In the genomic region with DNA sequence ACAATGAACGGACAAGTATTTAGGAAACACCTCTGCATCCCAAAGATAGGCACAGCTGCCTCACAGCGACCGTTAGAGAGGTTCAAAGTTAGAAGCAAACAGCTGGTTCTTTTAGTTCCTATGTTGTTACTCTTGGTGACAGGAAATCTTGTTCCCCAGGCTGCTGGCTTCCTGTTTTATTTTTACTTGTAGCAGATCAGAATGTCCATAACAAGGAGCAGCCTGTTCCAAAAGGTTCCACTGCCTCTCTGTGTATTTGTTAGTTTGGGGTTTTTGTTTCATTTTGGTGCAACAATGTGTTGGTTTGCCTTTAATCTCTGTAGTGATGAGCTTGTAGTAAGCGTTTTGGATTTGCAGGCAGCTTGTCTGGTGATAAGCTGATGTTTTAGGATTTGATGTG, we compare ENCODE assay signal across 8 mouse cellular contexts. TPM values are rescaled to one million over a fixed set of nuclear protein-coding genes. Genes with fewer than 3 reads are reported as not detected.
DNase-seq lines count a peak whose midpoint lies in the region; ATAC-seq and TF ChIP-seq lines count a peak whose summit lies in the region.

No protein-coding gene starts in this region.

- WGBS in lung, embryonic 14.5 days: 27% methylated on average over 4 of the region's 4 CpGs
- 30% methylated on average over 4 of the region's 4 CpGs for WGBS in liver, embryonic 11.5 days
- 84% methylated on average over 4 of the region's 4 CpGs for WGBS in forebrain, embryonic 13.5 days

- no peaks in the 10 kb centered on the region for H3K27me3 ChIP-seq in lung, embryonic 14.5 days (ENCODE audit: insufficient read depth, low read length)
- H3K27me3 ChIP-seq in liver, embryonic 11.5 days (replicated peaks; ENCODE audit: control insufficient read depth, insufficient read depth, low read length): no peaks in the 10 kb centered on the region
- H3K27me3 ChIP-seq in forebrain, embryonic 13.5 days: no peaks in the 10 kb centered on the region

- H3K4me2 ChIP-seq in lung, embryonic 14.5 days: peak overlapping the region; percentile 25; the same call in 1 of the 2 replicates
- H3K4me2 ChIP-seq in liver, embryonic 11.5 days: peak overlapping the region; percentile 1; the same call in 1 of the 2 replicates
- no peak overlapping the region for H3K4me2 ChIP-seq in forebrain, embryonic 13.5 days

- no peak for ATAC-seq in lung, embryonic 14.5 days (ENCODE audit: insufficient read depth)
- no peak for ATAC-seq in liver, embryonic 11.5 days (replicated peaks; ENCODE audit: low FRiP score)
- no peak for ATAC-seq in forebrain, embryonic 13.5 days

- H3K9ac ChIP-seq in lung, embryonic 14.5 days: no peak overlapping the region
- H3K9ac ChIP-seq in liver, embryonic 11.5 days (ENCODE audit: low read depth, low read length): peak overlapping the region; percentile 14; the same call in 1 of the 2 replicates
- no peak overlapping the region for H3K9ac ChIP-seq in forebrain, embryonic 13.5 days

- TF ChIP-seq POLR2A in cortical plate, adult 2 months (IDR thresholded peaks at IDR 0.05; ENCODE audit: extremely low read depth, insufficient read depth, low read length): no peak

- DNase-seq in lung, embryonic 14.5 days: peak; percentile 75
- no peak for DNase-seq in lung, postnatal 4 days
- no peak for DNase-seq in liver, embryonic 11.5 days (ENCODE audit: low spot score)
- peak; percentile 68 for DNase-seq in testis, postnatal 14 days (ENCODE audit: low spot score)
- DNase-seq in cerebellum, postnatal 4 days (ENCODE audit: low spot score in 2 of 2): no peak
- DNase-seq in right cerebral cortex, postnatal 10 days (ENCODE audit: low spot score in 2 of 2): no peak

- H3K9me3 ChIP-seq in lung, embryonic 14.5 days (ENCODE audit: low read depth, low read length): no peaks in the 10 kb centered on the region
- H3K9me3 ChIP-seq in liver, embryonic 11.5 days (ENCODE audit: control insufficient read depth, low read length): no peaks in the 10 kb centered on the region
- H3K9me3 ChIP-seq in forebrain, embryonic 13.5 days (replicated peaks): no peaks in the 10 kb centered on the region

- peak overlapping the region; percentile 47; the same call in 1 of the 2 replicates for H3K27ac ChIP-seq in lung, embryonic 14.5 days (ENCODE audit: low read depth)
- H3K27ac ChIP-seq in cortical plate, adult 2 months (ENCODE audit: insufficient read depth, low read length): peak overlapping the region; percentile 77
- peak overlapping the region; percentile 19 for H3K27ac ChIP-seq in liver, embryonic 11.5 days (ENCODE audit: low read depth, low read length)
- no peak overlapping the region for H3K27ac ChIP-seq in forebrain, embryonic 13.5 days

- H3K4me1 ChIP-seq in lung, embryonic 14.5 days (ENCODE audit: insufficient read depth): peaks cover 15% of the 10 kb centered on the region
- peaks cover 10% of the 10 kb centered on the region for H3K4me1 ChIP-seq in cortical plate, adult 2 months (ENCODE audit: control insufficient read depth, insufficient read depth, low read length)
- H3K4me1 ChIP-seq in liver, embryonic 11.5 days (replicated peaks; ENCODE audit: control insufficient read depth, insufficient read depth, low read length): peaks cover 52% of the 10 kb centered on the region
- H3K4me1 ChIP-seq in forebrain, embryonic 13.5 days: peaks cover 39% of the 10 kb centered on the region

- H3K36me3 ChIP-seq in lung, embryonic 14.5 days (ENCODE audit: insufficient read depth): peaks cover 28% of the 10 kb centered on the region
- peaks cover 11% of the 10 kb centered on the region for H3K36me3 ChIP-seq in liver, embryonic 11.5 days (ENCODE audit: control insufficient read depth, insufficient read depth, low read length)
- H3K36me3 ChIP-seq in forebrain, embryonic 13.5 days (ENCODE audit: poor library complexity, severe bottlenecking): peaks cover 16% of the 10 kb centered on the region

- H3K4me3 ChIP-seq in lung, embryonic 14.5 days (ENCODE audit: low read depth, low read length): no peak overlapping the region
- H3K4me3 ChIP-seq in cortical plate, adult 2 months (ENCODE audit: insufficient read depth, low read length): no peak overlapping the region
- H3K4me3 ChIP-seq in liver, embryonic 11.5 days (ENCODE audit: low read depth, low read length): no peak overlapping the region
- H3K4me3 ChIP-seq in forebrain, embryonic 13.5 days: no peak overlapping the region

- no peak for TF ChIP-seq CTCF in lung, embryonic 14.5 days (IDR thresholded peaks at IDR 0.05; ENCODE audit: low read depth)
- no peak for TF ChIP-seq CTCF in cortical plate, adult 2 months (IDR thresholded peaks at IDR 0.05; ENCODE audit: extremely low read depth, insufficient read depth, low read length)

RNA-seq across cellular contexts. Expression of a gene that starts 37.6 kb away (rescaled TPM):
- 5.0 and 7.4 TPM in 2 replicates for polyA plus RNA-seq in lung, embryonic 14.5 days (2014; fragmentation: Nextera tagmentation; extraction: Ambion mirVana)
- 10.9 and 11.9 TPM in 2 replicates for polyA plus RNA-seq in cortical plate, adult 2 months (2012; rRNA removed)
- 0.70 and 0.77 TPM in 2 replicates for polyA plus RNA-seq in liver, embryonic 11.5 days (2014; fragmentation: Nextera tagmentation; extraction: Ambion mirVana)
- polyA plus RNA-seq in forebrain, embryonic 13.5 days (2015; fragmentation: Nextera tagmentation; extraction: Ambion mirVana): 0.17 and 0.30 TPM in 2 replicates

RNA-seq across cellular contexts. Expression of a gene that starts 38.0 kb away (rescaled TPM):
- polyA plus RNA-seq in lung, embryonic 14.5 days (2014; fragmentation: Nextera tagmentation; extraction: Ambion mirVana): 0.18 TPM in 1 of 2 replicates, not detected in the other
- polyA plus RNA-seq in cortical plate, adult 2 months (2012; rRNA removed): 11.2 and 16.1 TPM in 2 replicates
- 0.17 TPM in 1 of 2 replicates, not detected in the other for polyA plus RNA-seq in liver, embryonic 11.5 days (2014; fragmentation: Nextera tagmentation; extraction: Ambion mirVana)
- polyA plus RNA-seq in forebrain, embryonic 13.5 days (2015; fragmentation: Nextera tagmentation; extraction: Ambion mirVana): 0.33 and 0.57 TPM in 2 replicates

RNA-seq across cellular contexts. Expression of a gene that starts 44.1 kb away (rescaled TPM):
- 96.3 and 101 TPM in 2 replicates for polyA plus RNA-seq in lung, embryonic 14.5 days (2014; fragmentation: Nextera tagmentation; extraction: Ambion mirVana)
- polyA plus RNA-seq in cortical plate, adult 2 months (2012; rRNA removed): 14.7 and 15.6 TPM in 2 replicates
- polyA plus RNA-seq in liver, embryonic 11.5 days (2014; fragmentation: Nextera tagmentation; extraction: Ambion mirVana): 32.1 and 42.2 TPM in 2 replicates
- polyA plus RNA-seq in forebrain, embryonic 13.5 days (2015; fragmentation: Nextera tagmentation; extraction: Ambion mirVana): 36.7 and 42.9 TPM in 2 replicates

Comparison
In these comparisons a context has a peak if more than half of its experiments do, and no peak if none do; other contexts are left out.
1. DNase-seq: peak in lung, embryonic 14.5 days (single experiment) and testis, postnatal 14 days (single experiment); none in lung, postnatal 4 days (0 of 2), liver, embryonic 11.5 days (single experiment), cerebellum, postnatal 4 days (0 of 2) and right cerebral cortex, postnatal 10 days (0 of 2).